Mouse (Mus musculus) ES-E14 (cell line): ENCODE results near the gene Scap. TPM values are rescaled to one million over a fixed set of nuclear protein-coding genes. Genes with fewer than 3 reads are reported as not detected.

Source experiments
- DNase-seq: peaks from one replicate; pipeline ENCODE4 v3.0.0-alpha.2; 2013; ENCODE audit warnings: low read depth, low spot score
- H3K27ac ChIP-seq: 2 replicates; pipeline ENCODE4 v1.5.1; 2012; ENCODE audit warnings: low read depth, mild to moderate bottlenecking, low read length, moderate library complexity, mixed read lengths; ENCODE audit not compliant: poor library complexity, insufficient read depth, severe bottlenecking
- H3K36me3 ChIP-seq: 2 replicates; pipeline ENCODE4 v1.6.1; 2012; ENCODE audit warnings: mild to moderate bottlenecking, low read length, moderate library complexity, mixed read lengths; ENCODE audit not compliant: control insufficient read depth, poor library complexity, insufficient read depth, severe bottlenecking
- H3K4me1 ChIP-seq, 2 experiments: fragments of 150-350 bp in 1 of 2; sonication (generic) in 1 of 2; 2 replicates each; pipeline ENCODE4 v1.6.1; 2012; ENCODE audit warnings: low read length in 2 of 2, mild to moderate bottlenecking in 1 of 2, mixed read lengths in 1 of 2; ENCODE audit not compliant: control insufficient read depth in 2 of 2, insufficient read depth in 2 of 2, poor library complexity in 1 of 2
- H3K4me3 ChIP-seq, 2 experiments: fragments of 150-350 bp in 1 of 2; sonication (generic) in 1 of 2; 2 replicates each; pipeline ENCODE4 v1.5.1; 2012; ENCODE audit warnings: low read length in 2 of 2, low read depth in 1 of 2, mild to moderate bottlenecking in 1 of 2, mixed read lengths in 1 of 2; ENCODE audit not compliant: insufficient read depth in 1 of 2, poor library complexity in 1 of 2, severe bottlenecking in 1 of 2
- H3K9ac ChIP-seq: 2 replicates; pipeline ENCODE4 v1.6.1; 2012; ENCODE audit warnings: low read depth, mild to moderate bottlenecking, low read length, mixed read lengths; ENCODE audit not compliant: poor library complexity, insufficient read depth, severe bottlenecking
- H3K9me3 ChIP-seq: fragments of 150-350 bp; sonication (generic); 2 replicates; pipeline ENCODE4 v1.6.1; 2012; ENCODE audit warnings: low read depth, mild to moderate bottlenecking, low read length; ENCODE audit not compliant: control insufficient read depth, insufficient read depth
- CHD2 ChIP-seq: IDR thresholded peaks from 2 replicates; pipeline ENCODE4 v1.6.1; 2014; ENCODE audit warnings: mild to moderate bottlenecking, low read depth, low read length, inconsistent platforms
- HCFC1 ChIP-seq: IDR thresholded peaks from 2 replicates; pipeline ENCODE4 v1.6.1; 2012; ENCODE audit warnings: low read length, inconsistent platforms, borderline replicate concordance; ENCODE audit not compliant: insufficient read depth
- MAFK ChIP-seq: IDR thresholded peaks from 2 replicates; pipeline ENCODE4 v1.6.1; 2014; ENCODE audit warnings: mild to moderate bottlenecking, low read depth, low read length, inconsistent platforms; ENCODE audit not compliant: insufficient read depth
- ZC3H11A ChIP-seq: IDR thresholded peaks from 2 replicates; pipeline ENCODE4 v1.6.1; 2012; ENCODE audit warnings: low read depth, mild to moderate bottlenecking, inconsistent platforms, low read length, borderline replicate concordance
- ZNF384 ChIP-seq: IDR thresholded peaks from 2 replicates; pipeline ENCODE4 v1.6.1; 2012; ENCODE audit warnings: low read depth, low read length, inconsistent platforms
- in situ Hi-C, 2 experiments: fragments of 600-800 bp; cut with MboI; formaldehyde crosslinking; loops; one replicate each; pipeline ENCODE4 v1.15.1; 2025; ENCODE audit warnings: low sequenced_read_pairs in 2 of 2, inconsistent platforms in 1 of 2; ENCODE audit not compliant: unreplicated experiment in 2 of 2
- total RNA-seq: library from RNA; depleted of rRNA; stranded (reverse); fragments of 300-350 nt; gene quantifications from 2 replicates; pipeline ENCODE4 v1.2.3, GENCODE M21; 2012; rRNA removed

Gene Scap
- 67.7 and 90.1 TPM in 2 replicates for total RNA-seq

DNA sequence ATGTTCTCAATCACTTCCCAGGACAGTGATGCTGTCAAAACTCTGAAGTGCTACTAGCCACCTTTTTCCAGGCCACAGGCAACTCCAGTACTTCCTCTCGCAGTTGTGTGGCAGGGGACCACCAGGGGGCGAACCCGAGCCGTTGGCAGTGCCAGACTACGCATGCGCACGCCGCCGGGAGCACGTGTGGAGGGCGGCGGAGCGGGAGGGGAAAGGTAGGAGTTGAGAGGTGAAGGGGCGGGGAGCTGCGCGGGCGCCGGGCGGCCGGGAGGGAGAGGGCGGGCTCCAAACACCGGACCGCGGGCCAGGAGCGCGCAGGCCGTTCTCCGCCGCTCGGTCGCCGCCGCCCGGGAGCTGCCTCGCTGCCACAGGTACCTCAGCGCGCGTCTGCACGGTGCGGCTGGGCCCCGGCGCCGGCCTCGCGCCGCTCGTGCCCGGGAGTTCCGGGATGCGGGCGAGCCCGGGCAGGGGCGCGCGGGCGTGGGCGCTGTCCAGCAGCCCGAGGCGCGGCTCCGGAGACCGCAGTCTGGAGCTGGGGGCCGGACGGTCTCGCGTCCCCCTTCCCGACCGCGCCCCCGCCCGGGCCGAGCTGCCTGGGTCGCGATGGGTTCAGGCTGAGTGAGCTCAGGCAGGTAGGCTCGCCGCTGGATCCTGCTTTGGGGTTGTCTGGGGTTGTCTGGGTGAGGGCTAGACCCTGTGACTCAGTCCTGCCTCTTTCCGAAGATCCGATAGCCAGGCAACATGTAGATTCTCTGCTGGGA is at the start of gene Scap:
Gene Scap, plus strand, starts transcription at position 154 of the 761 bp plus-strand sequence.
- peak within 1 kb of the TSS; percentile 90 to 91 for H3K4me3 ChIP-seq
- in situ Hi-C loops: no loop called here
- H3K9ac ChIP-seq: peak within 1 kb of the TSS; percentile 85
- no peak within 1 kb of the TSS for H3K27ac ChIP-seq
- H3K9me3 ChIP-seq: no peaks in the 10 kb centered on the region
- no peaks in the 10 kb centered on the region for H3K36me3 ChIP-seq
- DNase-seq: peak; percentile 91
- H3K4me1 ChIP-seq: peaks cover 4 to 7% of the 10 kb centered on the region in 2 experiments; a peak in 2 of 4 replicates
- TF ChIP-seq ZNF384 (no peak), MAFK (no peak), HCFC1 (peak; percentile 54; the same call in 1 of the 2 replicates)

DNA sequence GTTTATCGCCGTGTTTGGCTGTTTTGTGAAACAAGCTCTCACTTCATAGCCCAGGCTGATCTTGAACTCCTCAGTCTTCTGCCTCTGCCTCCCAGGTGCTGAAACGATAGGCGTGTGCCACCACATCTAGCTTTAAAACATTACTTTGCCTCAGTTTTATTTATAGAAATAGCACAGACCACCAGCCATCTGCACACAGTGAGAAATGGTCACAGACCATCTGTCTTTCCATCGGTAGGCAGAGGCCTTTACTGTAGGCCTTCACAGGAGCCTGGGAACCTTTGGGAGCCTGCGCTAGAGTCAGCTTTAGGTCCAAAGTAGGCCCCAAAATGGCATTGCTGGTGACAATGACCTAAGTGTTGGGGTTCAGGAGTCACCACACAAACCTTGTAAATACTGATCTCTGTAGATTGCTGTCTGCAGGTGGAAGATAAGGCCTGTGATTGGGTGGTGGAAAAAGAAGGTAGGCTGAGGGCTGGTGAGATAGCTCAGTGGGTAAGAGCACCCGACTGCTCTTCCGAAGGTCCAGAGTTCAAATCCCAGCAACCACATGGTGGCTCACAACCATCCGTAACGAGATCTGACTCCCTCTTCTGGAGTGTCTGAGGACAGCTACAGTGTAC is 48.9 kb upstream of the Scap start:
- no peaks in the 10 kb centered on the region for H3K9me3 ChIP-seq
- no peaks in the 10 kb centered on the region; a peak in 1 of 4 replicates for H3K4me1 ChIP-seq
- no peak overlapping the region for H3K9ac ChIP-seq
- H3K27ac ChIP-seq: no peak overlapping the region
- no peaks in the 10 kb centered on the region for H3K36me3 ChIP-seq
- TF ChIP-seq HCFC1: no peak
- in situ Hi-C loops: no loop called here
- DNase-seq: no peak
- no peak overlapping the region for H3K4me3 ChIP-seq

DNA sequence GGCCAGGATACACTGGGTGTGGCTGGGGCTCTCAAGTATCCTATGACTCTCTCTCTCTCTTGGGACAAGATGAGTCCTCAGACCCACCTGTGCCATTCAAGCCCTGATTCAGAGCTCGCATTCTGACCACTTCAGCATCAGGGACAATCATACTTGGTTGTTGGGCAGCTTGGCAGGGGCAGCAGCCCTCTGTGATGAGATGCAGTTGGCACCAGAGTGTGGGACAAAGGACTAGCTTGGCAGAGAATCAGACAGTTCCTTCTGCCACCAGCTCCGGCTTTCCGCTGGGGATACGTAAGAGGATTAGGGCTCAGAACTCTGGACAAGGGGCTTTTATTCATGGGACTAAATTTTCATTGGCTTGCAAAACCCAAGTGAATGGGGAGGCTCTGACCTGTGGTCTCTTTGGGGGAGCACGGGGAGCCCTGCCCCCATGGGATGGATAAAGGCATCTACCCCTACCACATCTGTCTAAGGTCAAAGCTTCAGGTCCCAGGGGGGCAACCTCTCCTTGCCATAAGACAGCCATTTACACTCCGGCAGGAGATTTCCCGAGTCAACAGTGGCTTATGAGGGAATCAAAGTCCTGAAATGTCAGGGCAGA is 45.7 kb upstream of the Scap start:
- DNase-seq: no peak
- in situ Hi-C loops: no loop called here
- Histone ChIP-seq H3K9ac (no peak overlapping the region), H3K4me1 (no peaks in the 10 kb centered on the region; a peak in 1 of 4 replicates), H3K27ac (no peak overlapping the region), H3K9me3 (no peaks in the 10 kb centered on the region), H3K4me3 (no peak overlapping the region), H3K36me3 (no peaks in the 10 kb centered on the region)
- no peak for TF ChIP-seq MAFK
- no peak for TF ChIP-seq ZNF384
- no peak for TF ChIP-seq CHD2
- TF ChIP-seq HCFC1: no peak
- no peak for TF ChIP-seq ZC3H11A

DNA sequence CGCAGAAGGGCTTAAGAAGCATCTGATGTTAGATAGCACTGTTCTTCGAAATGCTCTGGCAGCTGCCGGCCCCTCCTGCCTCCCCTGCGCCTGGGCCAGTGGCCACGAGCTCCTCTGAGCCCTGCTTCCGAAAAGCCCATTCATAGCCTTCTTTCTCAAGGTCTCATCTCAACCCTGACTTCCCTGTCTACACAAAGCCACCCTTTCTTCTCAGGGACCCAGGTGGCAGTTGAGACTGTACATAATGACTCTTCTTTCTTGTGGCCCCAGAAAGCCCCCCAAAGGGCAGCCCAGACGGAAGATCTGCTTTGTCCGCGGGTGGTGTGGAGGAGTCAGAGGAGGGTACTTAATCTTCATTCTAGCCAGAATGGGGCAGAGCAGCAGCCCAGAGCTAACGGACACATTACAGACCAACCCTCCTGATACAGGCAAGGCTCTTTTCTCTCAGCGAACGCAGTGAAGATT is 39.8 kb upstream of the Scap start:
- Histone ChIP-seq H3K4me1 (peaks cover 0 to 2% of the 10 kb centered on the region in 2 experiments; a peak in 1 of 4 replicates), H3K36me3 (no peaks in the 10 kb centered on the region), H3K4me3 (no peak overlapping the region), H3K27ac (no peak overlapping the region), H3K9me3 (no peaks in the 10 kb centered on the region), H3K9ac (no peak overlapping the region)
- no peak for DNase-seq
- in situ Hi-C loops: loop anchor here in 1 of 2 experiments (10.0 kb wide), 1 partner anchor 138 kb away; no protein-coding TSS in a partner anchor
- no peak for TF ChIP-seq HCFC1
